Mouse (Mus musculus) splenic B cell, adult 2 months (primary cell): ENCODE data around the gene Vmn1r82.

Source experiments
- DNase-seq: peaks from one replicate; pipeline ENCODE4 v3.0.0-alpha.2; 2011; ENCODE audit warnings: low read depth, low spot score
- H3K27me3 ChIP-seq: 2 replicates; pipeline ENCODE4 v1.6.1; 2012; ENCODE audit warnings: mild to moderate bottlenecking, low read length, moderate library complexity, mixed read lengths; ENCODE audit not compliant: control insufficient read depth, poor library complexity, insufficient read depth, severe bottlenecking
- H3K36me3 ChIP-seq: 2 replicates; pipeline ENCODE4 v1.6.1; 2012; ENCODE audit warnings: mild to moderate bottlenecking, low read length, moderate library complexity, mixed read lengths; ENCODE audit not compliant: control insufficient read depth, poor library complexity, insufficient read depth, severe bottlenecking

Gene Vmn1r82

DNA sequence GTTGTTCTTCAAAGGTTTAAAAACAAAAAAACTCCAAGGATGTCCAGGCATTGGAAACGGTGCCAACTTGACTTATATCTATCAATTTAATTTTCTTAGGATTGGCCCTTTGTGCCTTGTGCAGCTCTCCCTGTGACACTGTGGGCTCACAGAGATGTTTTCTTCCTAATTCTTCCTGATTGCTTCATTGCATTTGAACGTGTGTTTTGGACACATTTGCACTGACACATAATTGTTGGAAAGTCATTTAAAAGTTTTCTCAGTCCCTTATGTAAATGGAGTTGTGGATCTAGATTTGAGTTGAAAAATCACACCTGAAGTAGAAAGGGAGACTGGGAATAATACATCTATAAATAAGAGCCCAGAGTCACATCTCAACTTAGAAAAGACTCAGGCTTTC, at the start of gene Vmn1r82:
Gene Vmn1r82, plus strand, starts transcription at position 301 of the 400 bp plus-strand sequence.
- DNase-seq, result no peak
- no peaks in the 10 kb centered on the region for H3K36me3 ChIP-seq
- no peaks in the 10 kb centered on the region for H3K27me3 ChIP-seq

DNA sequence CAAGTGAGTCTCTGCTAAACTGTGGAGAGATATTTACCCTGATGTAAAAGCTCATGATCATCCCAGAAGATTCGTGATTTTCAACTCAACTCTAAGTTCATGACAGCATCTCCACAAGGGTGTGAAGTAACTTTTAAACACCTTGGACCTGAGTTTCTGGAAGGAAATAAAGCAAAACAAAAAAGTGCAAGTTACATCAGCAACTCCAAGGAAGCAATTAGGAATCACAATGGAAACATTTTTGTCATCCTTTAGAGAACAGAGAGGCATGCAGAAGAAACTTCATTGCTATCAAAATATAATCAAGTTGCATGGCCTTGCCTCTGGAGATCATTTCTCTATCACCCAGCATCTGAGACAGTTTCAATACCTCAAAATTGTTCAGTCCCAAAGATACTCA, 32.1 kb upstream of the Vmn1r82 start, which contains the start of gene Vmn1r81:
Gene Vmn1r81, minus strand, starts transcription at position 101 of the 400 bp plus-strand sequence.
- no peaks in the 10 kb centered on the region for H3K27me3 ChIP-seq
- DNase-seq, result no peak

DNA sequence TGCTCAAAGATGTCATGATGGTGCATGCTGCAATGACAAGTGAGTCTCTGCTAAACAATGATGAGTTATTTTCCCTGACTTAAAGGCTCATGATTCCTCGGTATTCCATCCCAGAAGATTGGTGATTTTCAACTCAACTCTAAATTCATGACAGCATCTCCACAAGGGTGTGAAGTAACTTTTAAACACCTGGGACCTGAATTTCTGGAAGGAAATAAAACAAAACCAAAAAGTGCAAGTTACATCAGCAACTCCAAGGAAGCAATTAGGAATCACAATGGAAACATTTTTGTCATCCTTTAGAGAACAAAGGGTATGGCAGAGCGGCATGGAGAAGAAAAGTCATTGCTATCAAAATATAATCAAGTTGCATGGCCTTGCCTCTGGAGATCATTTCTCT, 29.2 kb downstream of the Vmn1r82 start, which contains the start of gene Vmn1r83:
Gene Vmn1r83, minus strand, starts transcription at position 101 of the 400 bp plus-strand sequence.
- H3K36me3 ChIP-seq, result no peaks in the 10 kb centered on the region
- DNase-seq, result no peak

More for the DNA sequence above, 32.1 kb upstream of the Vmn1r82 start, which contains the start of gene Vmn1r81:
- H3K36me3 ChIP-seq, result no peaks in the 10 kb centered on the region

More for the DNA sequence above, 29.2 kb downstream of the Vmn1r82 start, which contains the start of gene Vmn1r83:
- no peaks in the 10 kb centered on the region for H3K27me3 ChIP-seq
